Mouse (Mus musculus): Measurements from ENCODE around the gene Tnfrsf1a. TPM values are rescaled to one million over a fixed set of nuclear protein-coding genes. Genes with fewer than 3 reads are reported as not detected.
A peak's percentile ranks its signal among the peaks of the same experiment; 100 is the strongest.

The Tnfrsf1a gene
- polyA plus RNA-seq, 1 experiment from 2014 or later: 41.1 TPM

GRCm38 (mm10) chr6:125307091-125307490, 42.1 kb upstream of the Tnfrsf1a start:
- H3K4me1 ChIP-seq (ENCODE audit: insufficient read depth): peaks cover 5% of the 10 kb centered on the region
- no peak overlapping the region for H3K27ac ChIP-seq (ENCODE audit: low read depth)
- no peak overlapping the region for H3K9ac ChIP-seq (replicated peaks)
- no peak overlapping the region for H3K4me2 ChIP-seq (ENCODE audit: low read depth, low read length)
- H3K9me3 ChIP-seq (ENCODE audit: low read length): no peaks in the 10 kb centered on the region
- WGBS (ENCODE audit: insufficient replicate concordance): 81% methylated on average over 5 of the region's 5 CpGs
- H3K4me3 ChIP-seq (ENCODE audit: low read depth, low read length): no peak overlapping the region
- H3K27me3 ChIP-seq (ENCODE audit: insufficient read depth, low read length): no peaks in the 10 kb centered on the region
- peaks cover 13% of the 10 kb centered on the region for H3K36me3 ChIP-seq (replicated peaks; ENCODE audit: insufficient read depth, low read length)
- TF ChIP-seq EP300 (IDR thresholded peaks at IDR 0.05; ENCODE audit: low read depth) (no peak), CTCF (IDR thresholded peaks at IDR 0.05; ENCODE audit: low read depth) (no peak)
- no peak for DNase-seq
- no peak for ATAC-seq

GRCm38 (mm10) chr6:125308921-125309320, 40.2 kb upstream of the Tnfrsf1a start:
- no peak overlapping the region for H3K27ac ChIP-seq (ENCODE audit: low read depth)
- 56% methylated on average over 13 of the region's 13 CpGs for WGBS (ENCODE audit: insufficient replicate concordance)
- peak overlapping the region; percentile 26; the same call in 1 of the 2 replicates for H3K9ac ChIP-seq (replicated peaks)
- H3K4me1 ChIP-seq (ENCODE audit: insufficient read depth): peaks cover 10% of the 10 kb centered on the region
- no peak overlapping the region for H3K4me2 ChIP-seq (ENCODE audit: low read depth, low read length)
- TF ChIP-seq CTCF (IDR thresholded peaks at IDR 0.05; ENCODE audit: low read depth): no peak
- TF ChIP-seq EP300 (IDR thresholded peaks at IDR 0.05; ENCODE audit: low read depth): no peak
- H3K4me3 ChIP-seq (ENCODE audit: low read depth, low read length): no peak overlapping the region
- no peak for ATAC-seq
- peaks cover 13% of the 10 kb centered on the region for H3K36me3 ChIP-seq (replicated peaks; ENCODE audit: insufficient read depth, low read length)
- H3K9me3 ChIP-seq (ENCODE audit: low read length): no peaks in the 10 kb centered on the region
- DNase-seq: no peak
- H3K27me3 ChIP-seq (ENCODE audit: insufficient read depth, low read length): no peaks in the 10 kb centered on the region

- 0 out of 2 replicates have a peak overlapping the region, but pooled peaks have one; percentile 30 for H3K27ac ChIP-seq (ENCODE audit: low read depth)
- H3K27me3 ChIP-seq (ENCODE audit: insufficient read depth, low read length): no peaks in the 10 kb centered on the region
- H3K4me3 ChIP-seq (ENCODE audit: low read depth, low read length): no peak overlapping the region
- no peak overlapping the region for H3K4me2 ChIP-seq (ENCODE audit: low read depth, low read length)
- H3K36me3 ChIP-seq (replicated peaks; ENCODE audit: insufficient read depth, low read length): peaks cover 13% of the 10 kb centered on the region
- DNase-seq (no peak), ATAC-seq (peak; percentile 9; the same call in 1 of the 2 replicates)
- no peaks in the 10 kb centered on the region for H3K9me3 ChIP-seq (ENCODE audit: low read length)
- WGBS (ENCODE audit: insufficient replicate concordance): 77% methylated on average over 5 of the region's 5 CpGs
- H3K9ac ChIP-seq (replicated peaks): peak overlapping the region; percentile 26; the same call in 1 of the 2 replicates
- H3K4me1 ChIP-seq (ENCODE audit: insufficient read depth): peaks cover 15% of the 10 kb centered on the region
- TF ChIP-seq CTCF (IDR thresholded peaks at IDR 0.05; ENCODE audit: low read depth): peak; percentile 27
- TF ChIP-seq EP300 (IDR thresholded peaks at IDR 0.05; ENCODE audit: low read depth): no peak
These were observed 39.8 kb upstream of the Tnfrsf1a start for GRCm38 (mm10) chr6:125309406-125309805.

- peak overlapping the region; percentile 68 for H3K4me3 ChIP-seq (ENCODE audit: low read depth, low read length)
- WGBS (ENCODE audit: insufficient replicate concordance): 75% methylated on average over 9 of the region's 9 CpGs
These were observed 37.0 kb upstream of the Tnfrsf1a start for GRCm38 (mm10) chr6:125312171-125312570.

DNA sequence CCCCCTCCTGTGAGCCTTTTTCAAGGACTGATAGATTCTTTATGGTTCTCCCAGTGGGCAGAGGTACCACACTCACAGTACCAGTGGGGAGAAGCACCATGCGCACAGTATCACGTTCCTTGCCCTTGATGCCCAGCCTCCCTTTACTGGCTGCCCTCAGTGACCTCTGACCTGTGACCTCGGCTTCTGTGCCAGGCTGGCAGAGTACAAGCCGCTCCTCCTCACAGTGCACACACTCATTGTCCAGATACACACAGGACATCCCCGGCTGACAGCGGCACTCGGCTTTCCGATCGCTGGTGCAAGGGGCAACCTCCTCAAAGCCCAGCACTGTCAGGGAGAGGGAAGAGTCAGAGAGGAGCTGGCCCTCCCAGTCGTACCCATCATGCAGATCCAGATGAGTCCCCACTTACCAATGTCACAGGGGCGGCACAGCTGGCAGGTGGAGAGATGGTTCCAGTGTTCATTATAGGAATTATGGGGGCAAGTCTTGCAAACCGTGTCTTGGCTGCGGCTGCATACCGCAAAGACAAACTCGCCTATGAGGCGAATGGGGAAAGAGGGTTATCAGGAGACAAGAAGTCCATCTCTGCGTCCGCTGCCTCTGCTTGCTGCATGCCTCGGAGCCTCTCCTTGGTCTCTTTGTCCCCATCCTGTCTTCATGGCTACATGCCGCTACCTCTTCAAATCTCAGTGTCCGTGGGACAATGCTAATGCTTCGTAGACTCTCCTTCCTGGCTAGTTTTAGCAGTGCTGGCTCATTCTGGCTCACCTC, 36.4 kb upstream of the Tnfrsf1a start:
- Histone ChIP-seq H3K27me3 (ENCODE audit: insufficient read depth, low read length) (no peaks in the 10 kb centered on the region), H3K4me2 (ENCODE audit: low read depth, low read length) (peak overlapping the region; percentile 81), H3K4me3 (ENCODE audit: low read depth, low read length) (peak overlapping the region; percentile 68), H3K9ac (replicated peaks) (peak overlapping the region; percentile 88), H3K27ac (ENCODE audit: low read depth) (peak overlapping the region; percentile 88), H3K36me3 (replicated peaks; ENCODE audit: insufficient read depth, low read length) (peaks cover 8% of the 10 kb centered on the region), H3K9me3 (ENCODE audit: low read length) (no peaks in the 10 kb centered on the region), H3K4me1 (ENCODE audit: insufficient read depth) (peaks cover 16% of the 10 kb centered on the region)
- 45% methylated on average over 22 of the region's 22 CpGs for WGBS (ENCODE audit: insufficient replicate concordance)
- ATAC-seq (no peak), DNase-seq (no peak)
- TF ChIP-seq EP300 (IDR thresholded peaks at IDR 0.05; ENCODE audit: low read depth) (no peak), CTCF (IDR thresholded peaks at IDR 0.05; ENCODE audit: low read depth) (no peak)

More at GRCm38 (mm10) chr6:125312171-125312570, 37.0 kb upstream of the Tnfrsf1a start:
- peak overlapping the region; percentile 88; the same call in 1 of the 2 replicates for H3K9ac ChIP-seq (replicated peaks)
- peaks cover 16% of the 10 kb centered on the region for H3K4me1 ChIP-seq (ENCODE audit: insufficient read depth)
- DNase-seq (no peak), ATAC-seq (no peak)
- peaks cover 8% of the 10 kb centered on the region for H3K36me3 ChIP-seq (replicated peaks; ENCODE audit: insufficient read depth, low read length)
- no peaks in the 10 kb centered on the region for H3K27me3 ChIP-seq (ENCODE audit: insufficient read depth, low read length)
- no peaks in the 10 kb centered on the region for H3K9me3 ChIP-seq (ENCODE audit: low read length)
- peak overlapping the region; percentile 81 for H3K4me2 ChIP-seq (ENCODE audit: low read depth, low read length)
- TF ChIP-seq EP300 (IDR thresholded peaks at IDR 0.05; ENCODE audit: low read depth): no peak
- no peak for TF ChIP-seq CTCF (IDR thresholded peaks at IDR 0.05; ENCODE audit: low read depth)
- H3K27ac ChIP-seq (ENCODE audit: low read depth): no peak overlapping the region

GRCm38 (mm10) chr6:125313546-125314230, 35.5 kb upstream of the Tnfrsf1a start, which contains the start of gene Ltbr:
Gene Ltbr, minus strand, starts transcription at chr6:125313885.
- peaks cover 16% of the 10 kb centered on the region for H3K4me1 ChIP-seq (ENCODE audit: insufficient read depth)
- TF ChIP-seq CTCF (IDR thresholded peaks at IDR 0.05; ENCODE audit: low read depth): no peak
- no peak for TF ChIP-seq EP300 (IDR thresholded peaks at IDR 0.05; ENCODE audit: low read depth)
- no peaks in the 10 kb centered on the region for H3K27me3 ChIP-seq (ENCODE audit: insufficient read depth, low read length)
- under 1% methylated on average over 37 of the region's 46 CpGs for WGBS (ENCODE audit: insufficient replicate concordance)
- DNase-seq (peak; percentile 94), ATAC-seq (peak; percentile 92)
- H3K9ac ChIP-seq (replicated peaks): peak within 1 kb of the TSS; percentile 88
- H3K4me2 ChIP-seq (ENCODE audit: low read depth, low read length): peak within 1 kb of the TSS; percentile 81
- H3K36me3 ChIP-seq (replicated peaks; ENCODE audit: insufficient read depth, low read length): peaks cover 8% of the 10 kb centered on the region; the same call in 1 of the 2 replicates
- H3K27ac ChIP-seq (ENCODE audit: low read depth): peak within 1 kb of the TSS; percentile 88
- H3K9me3 ChIP-seq (ENCODE audit: low read length): no peaks in the 10 kb centered on the region
- peak within 1 kb of the TSS; percentile 68 for H3K4me3 ChIP-seq (ENCODE audit: low read depth, low read length)

Data from liver, postnatal 0 days (tissue).